Mouse (Mus musculus) layer of hippocampus, postnatal 10 days (tissue): ENCODE results near the gene Dnah2. TPM values are rescaled to one million over a fixed set of nuclear protein-coding genes. Genes with fewer than 3 reads are reported as not detected.
"Not testable (repeated sequence)": the region's sequence is repeated elsewhere in the genome, so short reads cannot be mapped to it uniquely, and the experiment has no call there.

ENCODE experiments used
- DNase-seq, 2 experiments: peaks; one replicate each; pipeline ENCODE4 v3.0.0; 2021; ENCODE audit warnings: low spot score in 2 of 2
- total RNA-seq, 2 experiments: library from RNA; stranded (reverse); gene quantifications; 2 replicates each; pipeline ENCODE4 v1.2.3; 2021

Dnah2 gene
- total RNA-seq, 2 experiments from 2014 or later = 8.0 to 8.6 TPM

DNA sequence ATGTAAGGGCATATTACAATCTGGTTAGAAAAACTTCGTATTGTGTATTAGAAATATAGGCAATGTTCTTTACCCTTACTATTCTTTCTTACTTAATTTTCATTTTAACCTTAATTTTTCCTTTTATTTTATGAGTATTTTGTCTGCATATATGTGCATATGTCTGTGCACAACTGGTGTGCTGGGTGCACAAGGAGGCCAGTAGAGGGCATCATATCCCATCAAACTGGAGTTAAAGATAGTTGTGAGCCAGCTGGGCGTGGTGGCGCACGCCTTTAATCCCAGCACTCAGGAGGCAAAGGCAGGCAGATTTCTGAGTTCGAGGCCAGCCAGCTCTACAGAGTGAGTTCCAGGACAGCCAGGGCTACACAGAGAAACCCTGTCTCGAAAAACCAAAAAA, 18.2 kb downstream of the Dnah2 start:
- not testable (repeated sequence) for DNase-seq

DNA sequence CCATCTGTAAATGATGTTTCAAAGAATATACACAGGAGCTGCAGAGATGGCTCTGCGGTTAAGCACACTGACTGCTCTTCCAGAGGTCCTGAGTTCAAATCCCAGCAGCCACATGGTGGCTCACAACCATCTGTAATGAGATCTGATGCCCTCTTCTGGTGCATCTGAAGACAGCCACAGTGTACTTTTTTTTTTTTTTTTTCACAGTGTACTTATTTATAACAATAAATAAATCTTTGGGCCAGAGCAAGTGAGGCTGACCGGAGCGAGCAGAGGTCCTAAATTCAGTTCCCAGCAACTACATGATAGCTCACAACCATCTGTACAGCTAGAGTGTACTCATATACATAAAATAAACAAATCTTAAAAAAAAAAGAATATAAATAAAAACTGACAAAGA, 18.6 kb downstream of the Dnah2 start:
- not testable (repeated sequence) for DNase-seq

- no peak for DNase-seq
Observed at GRCm38 (mm10) chr11:69528031-69528390, 20.9 kb downstream of the Dnah2 start.

GRCm38 (mm10) chr11:69527098-69528030, 21.5 kb downstream of the Dnah2 start:
- DNase-seq = peak in 1 of 2 experiments; percentile 59

GRCm38 (mm10) chr11:69526631-69527030, 22.3 kb downstream of the Dnah2 start:
- DNase-seq = no peak

- no peak for DNase-seq
Observed at GRCm38 (mm10) chr11:69525661-69526060, 23.2 kb downstream of the Dnah2 start.

DNA sequence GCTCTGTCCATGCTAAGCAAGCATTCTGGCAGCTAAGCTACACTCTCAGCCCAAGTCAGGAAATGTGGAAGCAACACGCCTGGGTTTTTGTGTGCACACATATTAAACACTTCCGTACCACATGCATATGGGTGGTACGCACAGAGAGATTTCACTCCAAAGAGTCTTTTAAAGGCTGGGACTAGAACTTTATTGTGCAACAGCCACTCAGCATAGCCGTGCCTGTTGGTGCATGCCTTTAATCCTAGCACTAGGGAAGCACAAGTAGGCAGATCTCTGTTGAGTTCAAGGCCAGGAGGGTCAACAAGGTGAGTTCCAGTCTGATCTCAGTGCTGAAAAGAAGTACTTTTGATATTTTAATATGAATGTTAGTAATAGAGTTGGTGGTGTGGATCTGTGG, 25.3 kb downstream of the Dnah2 start:
- no peak for DNase-seq

GRCm38 (mm10) chr11:69521526-69522149, 27.3 kb downstream of the Dnah2 start:
- no peak for DNase-seq

DNA sequence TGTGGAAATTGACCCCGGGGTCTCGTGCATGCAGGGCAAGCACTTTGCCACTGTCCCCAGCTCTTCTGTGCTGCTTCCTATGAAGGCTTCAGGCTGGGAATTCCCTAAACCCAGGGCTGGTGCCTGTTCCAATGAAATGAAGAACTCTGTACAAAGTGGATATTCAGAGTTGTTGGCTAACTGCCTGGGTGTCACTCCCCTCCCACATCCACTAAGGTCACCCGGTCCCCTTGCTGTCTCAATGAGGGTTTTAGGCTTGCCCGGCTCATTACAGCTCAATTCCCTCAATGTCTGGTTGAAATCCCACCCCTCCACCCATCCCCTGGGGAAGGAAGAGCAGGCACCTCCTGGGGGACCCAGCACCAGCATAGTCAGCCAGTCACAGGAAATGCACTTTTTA, 28.9 kb downstream of the Dnah2 start:
- DNase-seq = no peak

DNA sequence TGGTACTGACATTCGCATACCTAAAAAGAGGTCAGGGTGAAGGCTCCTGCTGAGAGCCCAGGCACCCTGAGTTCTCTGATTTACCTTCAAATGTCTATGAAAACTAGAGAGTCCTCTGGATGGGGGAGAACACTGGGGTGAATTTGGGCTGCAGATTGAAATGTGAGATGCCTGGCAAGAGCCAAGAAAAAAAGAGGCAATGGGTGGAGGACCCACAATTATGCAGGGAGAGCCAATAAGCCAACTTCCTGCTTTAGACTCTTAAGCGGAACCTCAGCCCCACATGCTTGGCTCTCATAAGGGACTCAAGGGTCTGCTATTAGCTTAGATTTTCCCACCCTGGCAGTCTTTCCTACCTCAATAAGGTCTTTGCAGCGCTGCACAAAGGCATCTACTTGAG, 32.2 kb downstream of the Dnah2 start:
- DNase-seq = no peak

DNA sequence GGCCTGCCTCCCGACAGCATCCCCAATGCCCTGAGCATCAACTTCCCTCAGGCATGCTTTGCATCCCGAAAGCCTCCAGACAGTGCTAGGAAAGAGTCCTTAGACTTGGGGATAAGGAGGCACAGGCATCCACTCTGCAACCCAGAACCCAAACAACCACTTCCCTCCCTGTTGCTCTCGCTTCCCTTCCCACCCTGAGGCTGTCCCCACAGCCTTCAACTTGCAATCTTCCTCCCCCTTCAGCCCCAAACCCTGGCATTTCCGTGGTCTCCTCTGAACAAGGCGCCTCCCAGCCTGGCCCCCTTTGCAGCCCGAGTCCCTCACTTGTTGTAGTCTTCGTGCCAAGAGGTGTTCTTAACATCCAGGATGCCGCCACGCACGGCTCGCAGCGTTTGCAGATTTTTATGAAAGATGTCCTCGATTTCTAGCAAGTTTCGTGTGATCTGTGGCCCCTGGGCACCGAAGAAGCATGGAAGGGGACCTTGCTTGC, 32.7 kb downstream of the Dnah2 start:
- DNase-seq = no peak

DNA sequence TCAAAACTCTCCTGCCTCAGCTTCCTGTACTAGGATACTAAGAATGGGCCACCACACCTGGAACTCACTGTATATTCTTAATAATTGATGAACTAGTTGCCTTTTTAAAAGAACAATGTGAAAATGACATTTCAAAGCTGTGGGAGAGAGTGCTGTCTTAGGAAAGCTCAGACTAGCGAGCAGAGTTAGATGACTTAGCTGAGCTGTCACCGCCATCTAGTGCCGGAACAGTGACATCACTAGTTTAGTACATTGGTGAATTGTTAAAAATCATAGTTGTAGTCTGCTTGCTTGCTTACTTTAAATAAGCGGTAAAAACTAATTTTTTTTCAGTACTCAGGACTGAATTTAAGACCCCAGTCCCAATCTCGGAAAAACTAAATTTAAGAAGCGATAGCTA, 35.1 kb downstream of the Dnah2 start:
- peak; percentile 69 to 74 for DNase-seq

DNA sequence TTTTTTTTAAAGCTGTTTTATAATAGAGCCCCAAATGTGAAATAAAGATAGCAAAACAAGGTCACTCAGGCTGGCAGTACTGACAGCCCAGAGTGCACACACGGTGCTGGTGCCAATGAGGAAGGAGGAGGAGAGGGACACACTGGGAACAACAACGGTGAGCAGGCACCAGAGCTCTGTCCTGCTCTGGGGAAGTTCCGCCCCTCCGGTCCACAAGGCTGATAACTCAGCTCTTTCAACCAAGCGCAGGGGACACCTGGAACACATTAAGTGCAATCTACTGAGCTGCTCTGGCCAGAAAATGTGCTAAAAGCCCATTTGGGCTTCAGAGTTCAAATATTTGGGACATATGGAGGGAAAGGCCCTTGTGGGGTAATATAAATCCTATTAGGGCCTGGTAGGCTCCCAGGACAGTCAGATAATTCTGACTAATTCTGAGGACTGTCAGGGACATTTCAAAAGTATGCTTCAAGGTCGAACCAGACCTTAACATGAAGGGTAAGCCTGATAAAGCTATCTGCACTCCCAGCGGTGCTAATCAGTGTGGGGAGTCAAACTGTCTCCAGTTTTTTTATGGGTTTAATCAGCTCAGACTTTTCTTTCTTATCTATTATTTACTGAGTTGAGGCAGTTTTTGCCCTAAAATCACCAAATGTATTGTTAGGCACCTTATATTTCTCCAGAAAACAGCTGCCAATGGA, 38.0 kb downstream of the Dnah2 start:
- DNase-seq = no peak

DNA sequence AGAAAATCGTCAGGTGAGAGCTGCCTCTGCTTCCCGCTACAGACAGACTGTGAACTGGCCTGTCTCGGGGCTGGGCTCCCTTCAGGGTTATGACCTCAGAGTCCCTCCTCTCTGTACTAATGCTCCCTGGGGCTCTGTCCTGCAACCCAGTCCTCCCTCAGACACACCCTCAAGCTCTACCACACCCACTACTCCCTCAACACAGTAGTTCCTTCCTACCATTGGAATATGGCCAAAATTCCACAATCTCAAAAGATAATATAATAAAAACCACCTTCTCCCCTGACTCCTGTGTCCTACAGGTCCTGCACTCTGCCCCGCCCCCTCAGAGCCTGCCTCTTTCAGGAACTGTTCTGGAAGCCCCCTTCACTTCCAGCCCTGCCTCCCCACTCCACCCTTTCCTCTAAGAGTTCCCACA, 45.0 kb downstream of the Dnah2 start:
- DNase-seq = no peak

- DNase-seq = no peak
Observed at GRCm38 (mm10) chr11:69501555-69501954, 47.4 kb downstream of the Dnah2 start.

DNA sequence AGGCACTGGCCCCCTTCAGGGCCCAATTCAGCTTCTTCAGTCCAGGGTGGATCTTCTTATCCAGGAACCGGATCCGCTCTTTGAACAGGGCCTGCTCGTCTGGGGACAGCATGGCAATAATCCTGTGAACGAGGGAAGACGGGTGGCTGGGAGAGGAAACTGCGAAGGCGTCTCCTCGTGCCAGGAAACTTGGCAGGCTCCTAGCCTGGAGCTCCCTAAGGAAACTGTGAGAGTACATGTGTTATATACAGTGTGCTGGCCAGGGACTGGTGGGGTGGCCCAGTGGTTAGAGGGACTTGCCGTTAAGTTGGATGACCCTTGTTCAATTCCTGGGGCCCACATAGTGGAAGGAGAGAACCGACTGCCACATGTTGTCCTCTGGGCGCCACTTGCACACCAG, 49.8 kb downstream of the Dnah2 start:
- peak in 1 of 2 experiments; percentile 11 for DNase-seq

DNA sequence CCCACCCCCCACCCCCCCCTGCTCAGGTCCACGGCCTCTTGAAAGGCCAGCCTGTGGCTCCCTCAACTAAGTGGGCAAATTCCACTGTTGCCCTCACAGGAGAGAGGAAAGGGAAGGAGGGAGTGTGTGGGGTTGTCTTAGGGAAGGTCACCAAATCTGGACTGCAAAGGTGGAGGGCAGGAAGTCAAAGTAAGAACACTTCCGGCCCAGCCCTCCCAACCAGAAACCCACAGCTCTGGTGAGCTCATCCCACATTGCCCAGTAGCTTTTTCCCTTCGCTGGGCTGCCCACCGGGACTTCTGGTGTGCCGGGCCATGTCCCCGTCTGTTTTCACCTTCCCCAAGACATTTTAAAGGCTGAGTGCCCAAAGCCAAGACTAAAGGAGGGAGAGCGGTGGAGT, 57.2 kb downstream of the Dnah2 start:
- DNase-seq = no peak

- no peak for DNase-seq
Observed at GRCm38 (mm10) chr11:69490898-69491297, 58.0 kb downstream of the Dnah2 start.

- DNase-seq = no peak
Observed at GRCm38 (mm10) chr11:69487474-69487873, 61.4 kb downstream of the Dnah2 start.

DNA sequence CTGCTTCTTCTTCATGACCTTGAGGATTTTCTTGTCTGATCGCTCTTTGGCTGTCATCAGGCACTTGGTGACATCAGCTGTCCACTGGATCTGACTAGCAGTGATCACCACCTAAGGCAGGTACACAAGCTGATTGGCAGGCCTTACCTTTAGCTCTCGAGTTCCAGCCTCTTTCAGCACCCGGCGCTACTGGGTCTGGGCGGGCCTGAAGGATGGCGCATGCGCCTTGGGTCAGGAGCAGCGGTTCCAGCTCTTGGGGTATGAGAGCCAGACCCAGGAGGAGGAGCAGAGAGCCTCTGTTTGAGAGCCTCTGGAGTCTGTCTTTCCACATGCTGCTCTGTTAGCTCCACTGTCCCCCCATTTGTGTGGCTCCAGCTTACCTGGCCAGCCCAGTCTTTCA, 71.3 kb downstream of the Dnah2 start:
- DNase-seq = no peak

DNA sequence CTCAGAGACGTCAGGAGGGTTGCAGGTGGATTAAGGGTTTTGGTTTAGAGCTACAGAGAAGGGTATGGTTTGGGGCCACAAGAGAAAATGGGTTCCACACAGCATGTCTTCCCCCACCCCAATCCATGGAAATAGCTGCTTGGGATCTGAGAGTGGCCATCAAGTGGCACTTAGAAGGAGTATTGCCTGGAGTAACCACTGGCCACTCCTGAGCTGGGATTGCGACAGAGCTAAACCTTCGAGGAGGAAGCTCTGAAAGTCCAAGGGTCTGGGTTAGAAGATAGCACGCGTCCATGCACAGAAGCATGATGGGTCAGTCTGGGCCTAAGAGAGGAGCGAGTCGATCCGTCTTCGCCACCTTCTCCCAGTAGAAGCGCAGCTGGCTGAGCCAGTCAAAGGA, 72.1 kb downstream of the Dnah2 start:
- DNase-seq = no peak

- DNase-seq = no peak
Observed at GRCm38 (mm10) chr11:69474737-69475136, 74.2 kb downstream of the Dnah2 start.
